Mouse (Mus musculus): ENCODE data around the gene Ak8.

The Ak8 gene

GRCm38 (mm10) chr2:28794623-28795022 is 94.7 kb downstream of the Ak8 start:
- DNase-seq (ENCODE audit: low spot score in 2 of 2): no peak

DNA sequence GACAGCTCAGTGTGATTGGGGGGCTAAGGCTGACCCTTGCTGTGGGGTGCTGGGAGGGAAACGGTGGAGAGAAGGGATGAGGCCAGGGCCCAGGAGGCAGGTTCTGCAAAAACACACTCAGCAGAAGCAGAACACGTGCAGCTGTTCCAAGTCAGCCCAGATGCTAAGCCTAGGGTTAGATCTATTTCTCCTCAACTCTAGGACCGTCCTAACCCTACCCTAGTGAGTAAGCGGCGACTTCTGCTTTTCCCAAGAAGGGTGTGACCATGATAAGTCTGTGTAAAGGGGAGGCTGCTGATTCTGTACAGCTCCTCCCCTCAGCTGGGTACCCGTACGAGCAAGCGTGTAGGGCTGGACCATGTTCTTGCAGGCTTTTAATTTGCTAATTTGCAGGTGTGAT is 96.3 kb downstream of the Ak8 start:
- DNase-seq (ENCODE audit: low spot score in 2 of 2): no peak

- DNase-seq (ENCODE audit: low spot score in 2 of 2): no peak
These were observed 97.6 kb downstream of the Ak8 start for GRCm38 (mm10) chr2:28797490-28798106.

DNA sequence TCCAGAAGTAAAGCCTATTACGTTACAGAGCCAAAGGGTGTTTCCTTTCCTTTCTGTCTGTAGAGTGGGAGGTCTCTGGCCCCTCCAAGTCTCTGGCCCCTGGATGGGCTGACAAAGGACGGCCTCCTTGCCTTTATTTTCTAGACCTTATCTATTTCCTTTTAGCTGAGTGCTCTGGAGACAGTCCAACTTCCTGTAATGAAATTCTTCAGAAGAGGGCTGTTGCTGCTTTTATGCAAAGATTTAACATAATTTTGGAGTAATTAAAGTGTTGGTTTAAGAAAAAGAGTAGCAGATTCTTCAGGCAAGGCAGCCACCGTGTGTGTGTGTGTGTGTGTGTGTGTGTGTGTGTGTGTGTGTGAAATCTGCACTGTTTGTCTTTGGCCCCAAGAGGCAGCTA is 98.4 kb downstream of the Ak8 start:
- DNase-seq (ENCODE audit: low spot score in 2 of 2): no peak

- DNase-seq (ENCODE audit: low spot score in 2 of 2): no peak
These were observed 99.6 kb downstream of the Ak8 start for GRCm38 (mm10) chr2:28799575-28799974.

GRCm38 (mm10) chr2:28803406-28803805 is 103.4 kb downstream of the Ak8 start:
- DNase-seq (ENCODE audit: low spot score in 2 of 2): no peak

- DNase-seq (ENCODE audit: low spot score in 2 of 2): no peak
These were observed 108.9 kb downstream of the Ak8 start for GRCm38 (mm10) chr2:28808841-28809240.

DNA sequence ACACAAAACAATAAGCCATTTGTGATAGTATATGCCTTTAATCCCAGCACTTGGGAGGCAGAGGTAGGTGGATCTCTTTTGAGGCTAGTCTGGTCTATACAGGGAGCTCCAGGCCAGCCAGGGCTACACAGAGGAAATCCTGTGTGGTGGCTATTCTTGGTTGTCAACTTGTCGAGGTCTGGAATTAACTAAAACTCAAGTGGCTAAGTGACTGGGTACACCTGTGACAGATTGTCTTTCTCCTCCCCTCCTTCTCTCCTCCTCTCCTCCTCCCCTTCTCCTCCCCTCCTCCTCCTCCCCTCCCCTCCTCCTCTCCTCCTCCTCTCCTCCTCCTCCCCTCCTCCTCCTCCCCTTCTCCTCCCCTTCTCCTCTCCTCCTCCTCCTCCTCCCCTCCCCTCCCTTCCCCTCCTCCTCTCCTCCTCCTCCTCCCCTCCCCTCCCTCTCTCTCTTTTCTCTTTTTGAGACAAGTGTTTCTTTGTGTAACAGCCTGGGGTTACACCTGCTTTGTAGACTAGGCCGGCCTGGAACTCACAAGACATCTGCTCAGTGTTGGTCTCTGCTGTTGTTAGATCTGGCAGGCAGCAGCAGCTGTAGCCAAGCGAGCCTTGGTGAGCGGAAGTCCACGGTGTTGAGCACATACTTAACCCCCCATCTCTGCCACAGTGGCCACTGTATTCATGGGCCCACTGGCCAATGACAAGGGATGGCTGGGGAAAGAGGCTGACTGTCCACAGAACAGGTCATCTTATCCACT is 110.5 kb downstream of the Ak8 start:
- DNase-seq (ENCODE audit: low spot score in 2 of 2): no peak

- no peak for DNase-seq (ENCODE audit: low spot score in 2 of 2)
These were observed 118.9 kb downstream of the Ak8 start for GRCm38 (mm10) chr2:28818866-28819265.

DNA sequence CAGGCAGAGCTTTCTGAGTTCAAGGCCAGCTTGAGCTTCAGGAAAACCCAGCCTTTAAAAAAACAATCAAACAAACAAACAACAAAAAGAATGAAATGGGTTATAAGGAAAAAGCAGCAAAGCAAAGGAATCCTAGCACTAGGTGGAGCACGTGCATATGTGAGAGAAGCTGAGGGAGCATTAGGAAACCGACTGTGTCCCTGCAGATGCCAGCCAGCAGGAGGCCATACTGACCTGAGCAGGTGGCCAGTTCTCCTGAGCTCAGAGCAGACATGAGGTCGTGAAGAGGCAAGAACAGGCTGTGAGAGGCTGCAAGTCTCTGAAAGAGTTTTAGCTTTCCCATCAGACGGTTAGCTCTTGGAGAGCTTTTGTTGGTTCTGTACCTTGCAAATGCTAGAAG is 129.3 kb downstream of the Ak8 start:
- DNase-seq (ENCODE audit: low spot score in 2 of 2): no peak

GRCm38 (mm10) chr2:28836181-28836940 is 136.4 kb downstream of the Ak8 start:
- no peak for DNase-seq (ENCODE audit: low spot score in 2 of 2)

- peak in 1 of 2 experiments; percentile 16 for DNase-seq (ENCODE audit: low spot score in 2 of 2)
These were observed 139.7 kb downstream of the Ak8 start for GRCm38 (mm10) chr2:28839501-28840221.

DNA sequence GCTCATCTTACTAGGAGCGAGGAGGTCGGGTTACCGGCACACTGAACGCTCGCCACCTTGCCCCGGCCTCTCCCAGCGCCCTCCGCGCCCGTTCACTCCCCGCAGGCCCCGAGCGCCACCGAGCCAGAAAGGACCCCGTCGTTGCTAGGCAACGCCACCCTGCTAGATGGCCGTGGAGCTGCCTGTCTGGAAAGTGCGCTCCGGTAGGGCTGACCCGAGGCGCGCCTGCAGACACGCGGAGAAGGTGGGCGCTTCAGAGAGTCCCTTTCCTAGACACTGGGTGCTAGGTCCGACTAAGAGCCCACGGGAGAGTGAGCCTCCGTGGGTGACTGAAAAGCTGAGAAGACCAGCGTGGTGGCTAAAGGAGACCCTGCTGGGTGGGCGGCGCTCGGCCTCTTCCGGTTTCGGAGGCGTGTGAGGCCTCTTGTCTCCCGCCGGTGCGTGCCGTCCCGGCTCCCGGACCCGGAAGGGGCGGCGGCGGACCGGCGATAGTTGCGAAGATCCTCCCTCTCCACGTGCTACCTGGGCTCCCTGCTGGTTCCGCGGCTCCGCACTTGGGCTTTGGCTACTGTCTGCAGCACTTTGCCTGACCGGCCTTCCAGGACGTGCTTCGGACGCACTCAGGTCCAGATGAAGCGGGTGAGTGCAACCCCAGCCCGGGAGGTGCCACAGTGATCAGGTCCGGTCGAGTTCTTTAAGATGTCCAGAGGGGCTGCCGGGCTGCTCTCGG is 140.4 kb downstream of the Ak8 start, which contains the start of the genes Gtf3c4 and Ddx31:
Gene Gtf3c4 (minus strand): TSS at position 139 of the 730 bp plus-strand sequence.
Gene Ddx31 (plus strand): TSS at position 185 of the 730 bp plus-strand sequence.
- DNase-seq (ENCODE audit: low spot score in 2 of 2): peak; percentile 90 to 93

GRCm38 (mm10) chr2:28842042-28842441 is 142.1 kb downstream of the Ak8 start:
- DNase-seq (ENCODE audit: low spot score in 2 of 2): no peak

DNA sequence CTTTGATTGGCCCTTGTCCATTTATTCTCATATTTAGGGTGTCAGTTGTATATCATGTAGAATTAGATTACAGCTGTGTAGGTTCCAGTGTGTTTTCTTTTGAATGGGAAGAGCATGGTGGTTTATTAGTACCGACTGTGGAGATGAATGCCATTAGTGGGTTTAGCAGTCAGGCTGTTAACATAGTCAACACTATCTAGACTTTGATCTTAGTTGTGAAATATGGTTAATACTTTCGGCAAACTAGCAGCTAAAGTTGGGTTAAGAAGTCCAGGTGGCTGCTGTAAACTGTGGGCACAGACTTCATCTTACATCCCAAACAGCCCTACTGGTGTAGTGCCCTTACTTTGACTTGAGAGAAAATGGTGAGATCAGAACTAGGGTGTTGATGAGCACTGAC is 148.9 kb downstream of the Ak8 start:
- DNase-seq (ENCODE audit: low spot score in 2 of 2): no peak

DNA sequence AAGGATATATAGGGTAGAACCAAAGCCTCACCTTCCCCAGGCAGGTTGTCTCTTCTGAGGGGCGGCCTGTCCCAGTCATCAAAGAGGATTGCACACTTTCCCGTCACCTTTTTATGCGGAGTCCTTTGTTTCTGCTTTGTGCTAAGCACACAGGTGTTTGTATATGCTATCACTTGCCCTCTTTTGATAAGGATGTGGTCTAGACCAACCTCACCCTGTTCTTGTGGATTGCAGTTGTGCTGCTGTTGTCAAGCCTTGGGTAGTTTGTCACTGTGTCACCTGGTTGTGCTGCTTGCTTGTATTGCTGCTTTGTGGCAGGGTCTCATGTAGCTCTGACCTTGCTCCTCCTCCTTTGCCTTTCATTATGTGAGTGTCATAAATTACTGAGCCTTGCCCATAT is 152.6 kb downstream of the Ak8 start:
- no peak for DNase-seq (ENCODE audit: low spot score in 2 of 2)

- no peak for DNase-seq (ENCODE audit: low spot score in 2 of 2)
These were observed 155.8 kb downstream of the Ak8 start for GRCm38 (mm10) chr2:28855773-28856172.

- no peak for DNase-seq (ENCODE audit: low spot score in 2 of 2)
These were observed 159.3 kb downstream of the Ak8 start for GRCm38 (mm10) chr2:28859303-28859702.

DNA sequence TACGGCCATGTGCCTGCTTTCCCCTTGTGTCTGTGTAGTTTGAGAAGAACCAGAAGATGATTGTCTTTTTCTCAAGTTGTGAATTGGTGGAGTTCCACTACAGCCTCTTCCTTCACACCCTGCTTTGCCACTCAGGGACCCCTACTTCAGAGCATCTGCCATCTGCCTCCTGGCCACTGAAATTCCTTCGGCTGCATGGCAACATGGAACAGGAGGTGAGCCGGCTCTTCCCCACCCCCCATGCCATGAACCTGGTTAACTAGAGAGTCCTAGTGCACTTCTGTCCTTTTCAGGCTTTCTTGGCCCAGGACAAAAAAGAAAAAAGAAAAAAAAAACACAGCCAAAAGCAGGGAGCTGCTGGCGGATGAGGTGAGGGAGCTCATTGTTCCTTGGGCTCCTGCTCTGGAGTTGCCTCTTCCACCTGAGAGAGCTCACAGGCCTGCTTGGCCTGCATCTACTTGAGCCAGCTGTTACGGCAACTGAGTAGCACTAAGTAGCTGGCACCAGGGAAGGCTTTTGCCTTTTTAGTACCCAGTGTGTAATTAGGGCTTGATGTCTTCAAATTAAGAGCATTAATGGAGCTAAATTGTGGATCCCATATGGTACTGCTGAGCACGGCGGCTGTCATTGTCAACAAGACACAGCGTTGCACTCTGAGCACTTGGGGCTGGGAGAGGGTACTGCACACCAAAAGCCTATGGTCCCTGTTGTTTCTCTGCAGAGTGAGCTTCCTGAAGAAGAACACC is 160.9 kb downstream of the Ak8 start:
- no peak for DNase-seq (ENCODE audit: low spot score in 2 of 2)

Data from heart, adult 9 months (tissue).